Mouse (Mus musculus) adrenal gland, adult 18-20 months (tissue): ENCODE measurements around the gene Crybg2. TPM values are rescaled to one million over a fixed set of nuclear protein-coding genes. Genes with fewer than 3 reads are reported as not detected.
A peak's percentile ranks its signal among the peaks of the same experiment; 100 is the strongest.

Experiments
- DNase-seq, 2 experiments: peaks; one replicate each; pipeline ENCODE4 v3.0.0; 2021 to 2022; ENCODE audit warnings: low spot score in 2 of 2
- total RNA-seq, 2 experiments: library from RNA; stranded (reverse); gene quantifications; 1 replicate in 1 of 2; 2 replicates in 1 of 2; pipeline ENCODE4 v1.2.3; 2021

Crybg2 gene
- total RNA-seq, 2 experiments from 2014 or later = 0.13 TPM; not detected in 1

DNA sequence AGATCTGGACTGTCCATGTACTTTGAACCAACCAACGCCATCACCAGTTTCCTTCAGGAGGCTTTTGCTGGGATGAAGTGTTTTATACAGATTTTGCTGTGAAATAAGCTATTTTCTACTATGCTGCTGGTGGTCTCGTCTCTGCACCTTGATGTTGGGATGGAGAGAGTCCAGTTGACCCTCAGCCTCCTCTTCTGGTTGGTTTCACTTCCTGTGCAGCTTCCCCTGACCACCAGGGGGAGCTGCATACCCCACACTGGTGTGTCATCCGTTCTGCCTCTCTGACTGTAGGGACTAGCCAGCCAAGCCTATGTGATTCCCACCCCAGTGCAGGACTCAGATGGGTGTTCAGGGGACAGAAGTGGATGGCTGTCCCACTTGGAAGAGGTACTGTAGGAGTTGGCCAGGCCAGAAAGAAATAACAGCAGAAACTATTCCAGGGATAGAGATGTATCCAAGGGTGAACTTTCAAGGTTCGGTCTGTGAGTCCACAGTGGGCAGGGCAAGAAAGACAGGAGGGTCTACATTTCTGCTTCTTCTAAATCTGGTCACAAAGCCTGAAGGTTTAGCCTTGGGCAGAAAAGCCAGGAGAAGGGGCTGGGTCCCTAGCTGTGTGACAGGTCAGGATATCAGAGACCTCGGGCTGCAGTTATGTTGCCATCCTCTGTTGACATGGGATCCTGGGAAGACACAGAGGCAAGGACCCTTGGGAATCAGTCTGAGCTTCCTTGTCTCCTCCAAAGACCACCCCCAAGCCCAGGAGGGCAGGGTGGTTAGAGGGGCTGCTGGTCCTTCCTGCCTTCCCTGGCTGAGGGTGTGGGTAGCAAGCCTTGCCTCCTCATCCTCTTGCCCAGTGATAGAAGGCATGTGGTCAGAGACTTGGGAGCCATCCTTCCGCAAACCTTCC lies 32.0 kb downstream of the Crybg2 start:
- DNase-seq = peak; percentile 65 to 74

DNA sequence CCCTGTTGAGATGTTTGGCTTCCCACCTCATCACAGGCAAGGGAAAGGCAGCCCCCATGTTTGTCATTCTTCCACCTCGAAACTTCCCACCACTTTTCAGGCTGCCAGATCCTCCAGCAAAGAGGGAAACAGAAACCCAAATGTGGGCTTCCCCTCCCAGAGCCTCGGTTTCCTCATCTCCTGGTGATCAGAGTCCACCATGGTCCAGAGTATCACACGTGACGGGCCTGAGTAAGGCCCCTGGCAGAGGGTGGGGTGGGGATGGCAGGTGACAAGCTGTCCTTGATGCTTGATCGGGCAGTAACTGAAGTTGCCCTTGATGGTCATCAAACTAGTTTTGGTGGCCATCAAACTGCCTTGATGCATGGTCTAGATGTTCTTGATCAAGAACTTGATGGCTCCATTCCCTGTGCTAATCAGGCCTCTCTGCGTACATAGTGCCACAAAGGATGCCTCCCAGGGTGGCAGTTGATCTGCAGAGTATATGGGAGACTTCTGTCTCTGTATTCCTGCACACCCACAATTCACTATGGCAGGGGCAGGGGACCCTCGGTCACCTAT lies 33.5 kb downstream of the Crybg2 start:
- DNase-seq = no peak

DNA sequence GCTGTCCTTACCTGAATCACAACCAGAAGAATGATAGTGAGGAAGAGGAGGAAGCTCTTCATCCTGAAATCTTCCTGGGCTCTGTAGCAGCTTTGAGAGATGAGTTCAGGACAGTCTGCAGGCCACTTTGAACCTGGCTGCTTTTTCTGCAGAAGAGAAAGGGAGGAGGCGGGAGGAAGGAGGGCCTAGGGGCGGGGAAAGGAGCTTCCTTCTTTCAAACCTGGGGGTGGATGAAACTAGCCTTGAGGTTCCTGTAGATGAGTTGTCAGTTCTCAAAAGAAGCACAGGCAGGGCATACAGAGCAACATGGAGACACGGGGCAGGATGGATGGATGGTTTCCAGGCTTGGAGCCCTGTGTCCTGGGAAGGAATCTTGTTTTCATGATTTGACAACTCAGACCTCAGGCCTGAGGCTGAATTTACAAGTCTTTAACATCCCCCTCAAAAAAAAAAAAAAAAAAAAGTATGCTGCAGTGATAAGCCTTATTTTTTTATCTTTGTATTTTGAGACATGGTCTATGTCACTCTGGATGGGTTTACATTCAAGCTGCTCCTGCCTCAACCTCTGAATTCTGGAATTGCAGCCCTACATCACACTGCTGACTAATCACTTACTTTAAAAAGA lies 34.4 kb downstream of the Crybg2 start, which contains the start of gene Cd52:
Gene Cd52 (minus strand): TSS at position 160 of the 625 bp plus-strand sequence.
- no peak for DNase-seq

DNA sequence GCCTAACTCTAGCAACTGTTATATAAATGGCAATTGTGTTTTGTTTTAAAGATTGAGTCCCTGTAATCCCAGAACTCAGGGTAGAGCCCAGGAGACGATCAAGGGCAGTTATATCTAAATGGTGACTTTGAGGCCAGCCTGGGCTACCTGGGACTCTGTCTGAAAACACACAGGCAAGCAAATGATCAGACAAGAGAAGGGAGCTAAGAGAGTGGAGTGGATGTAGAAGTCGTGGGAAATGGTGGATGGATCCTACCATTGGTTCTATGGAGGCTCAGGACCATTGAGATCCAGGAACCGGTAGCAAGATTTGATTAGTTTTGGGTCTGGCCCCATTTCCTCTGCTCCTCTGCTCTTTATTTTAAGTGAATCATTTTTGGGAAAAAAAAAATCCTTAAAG lies 35.5 kb downstream of the Crybg2 start:
- no peak for DNase-seq

DNA sequence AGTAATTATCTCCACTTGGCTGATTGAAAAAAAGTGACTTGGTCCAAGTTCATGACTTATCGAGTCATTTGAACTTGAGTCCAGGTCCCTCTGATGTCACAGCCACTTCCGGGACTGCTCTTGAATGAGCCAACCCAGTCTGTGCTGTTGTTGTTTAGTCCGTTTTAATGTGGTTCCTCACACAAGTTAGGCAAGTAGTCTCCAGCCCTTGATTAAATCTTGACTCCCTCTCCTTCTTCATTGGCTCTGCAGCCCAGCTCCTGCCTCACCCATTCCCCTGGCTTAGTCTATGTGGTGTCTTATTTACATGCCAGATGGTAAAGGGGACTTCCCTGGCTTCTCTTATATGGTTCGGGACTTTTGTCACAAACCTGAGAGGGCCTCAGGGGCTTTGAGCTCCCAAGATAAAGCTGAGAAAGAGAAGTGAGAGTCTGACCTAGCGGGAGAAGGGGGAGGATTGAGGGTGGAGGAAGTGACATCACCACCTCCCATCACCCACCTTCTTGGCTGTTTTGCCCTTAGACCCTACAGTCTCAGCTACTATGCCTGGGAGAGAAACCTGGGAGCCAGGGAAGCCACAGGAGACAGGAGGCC lies 36.5 kb downstream of the Crybg2 start:
- no peak for DNase-seq

DNA sequence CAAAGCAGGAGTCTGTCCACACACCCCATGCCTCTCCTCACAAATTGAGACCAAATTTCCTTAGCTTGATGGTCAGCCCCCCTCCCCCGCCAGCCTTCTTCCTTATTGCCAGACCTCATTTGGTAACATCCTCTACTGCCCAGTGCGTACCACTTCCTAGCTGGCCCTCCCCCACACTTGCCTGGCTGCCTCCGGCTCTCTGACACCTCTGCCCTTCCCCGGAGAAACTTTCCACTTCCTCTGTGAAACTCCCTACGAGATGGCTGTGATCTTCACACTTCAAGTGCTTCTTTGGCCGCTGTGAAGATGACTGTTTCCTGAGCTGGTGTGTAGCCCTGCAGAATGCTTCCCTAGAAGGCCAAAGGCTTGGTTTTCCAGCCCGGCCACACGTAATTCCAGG lies 38.0 kb downstream of the Crybg2 start:
- DNase-seq = no peak

DNA sequence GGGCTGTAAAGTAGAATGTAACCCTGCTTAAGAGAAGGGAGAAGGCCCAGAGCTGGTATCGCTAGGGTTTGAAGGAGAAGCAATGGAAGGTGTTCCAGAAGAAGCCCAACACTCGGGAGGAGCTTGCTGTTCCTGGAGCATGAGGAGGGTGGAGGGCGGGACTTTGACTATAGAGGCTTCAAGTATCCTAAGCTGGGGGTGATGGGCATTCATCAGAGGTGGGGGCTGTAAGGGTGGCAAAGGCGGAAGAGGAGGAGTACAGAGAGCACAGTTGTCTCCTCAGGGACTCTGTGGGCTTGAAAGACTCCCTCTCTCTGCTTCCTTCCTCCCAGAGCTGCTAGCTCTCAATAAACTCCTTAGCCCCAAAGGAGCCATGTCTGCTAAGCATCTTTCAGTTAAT lies 39.6 kb downstream of the Crybg2 start:
- no peak for DNase-seq

DNA sequence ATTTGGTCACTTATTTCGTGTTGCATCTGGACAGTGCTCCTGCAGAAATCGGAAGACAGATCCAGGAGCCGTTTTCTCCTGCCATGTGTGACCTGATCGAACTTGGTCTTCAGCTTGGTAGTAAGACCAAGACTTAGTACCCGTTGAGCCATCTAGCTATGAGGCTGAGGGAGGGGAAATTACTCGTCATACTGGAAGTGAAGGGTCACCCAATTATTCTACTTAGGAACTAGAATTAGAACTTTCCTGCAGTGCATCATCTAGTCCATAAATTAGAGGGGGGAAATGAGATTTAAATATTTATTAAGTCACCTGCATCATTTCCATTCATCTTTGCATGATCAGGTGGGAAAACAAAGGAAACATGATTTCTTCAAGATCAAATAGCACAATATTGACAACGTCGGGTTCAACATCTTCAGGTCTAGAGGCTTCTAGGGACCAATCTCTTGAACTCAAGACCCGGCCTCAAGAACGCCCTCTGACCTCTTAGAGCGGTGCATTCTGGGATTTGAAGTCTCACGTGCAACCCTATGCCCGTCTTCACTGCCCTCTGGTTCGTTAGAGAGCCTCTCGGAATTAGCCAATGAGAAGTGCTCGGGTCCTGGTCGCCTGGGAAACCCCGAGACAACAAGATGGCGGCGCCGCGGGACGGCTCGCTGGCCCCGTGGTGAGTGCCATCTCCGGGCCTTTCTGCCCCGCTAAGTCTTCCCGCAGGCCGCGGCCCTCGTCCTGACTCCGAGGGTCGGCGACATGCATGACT lies 41.5 kb downstream of the Crybg2 start, which contains the start of gene Ubxn11:
Gene Ubxn11 (plus strand): TSS at position 592 of the 763 bp plus-strand sequence.
- peak; percentile 74 to 75 for DNase-seq

DNA sequence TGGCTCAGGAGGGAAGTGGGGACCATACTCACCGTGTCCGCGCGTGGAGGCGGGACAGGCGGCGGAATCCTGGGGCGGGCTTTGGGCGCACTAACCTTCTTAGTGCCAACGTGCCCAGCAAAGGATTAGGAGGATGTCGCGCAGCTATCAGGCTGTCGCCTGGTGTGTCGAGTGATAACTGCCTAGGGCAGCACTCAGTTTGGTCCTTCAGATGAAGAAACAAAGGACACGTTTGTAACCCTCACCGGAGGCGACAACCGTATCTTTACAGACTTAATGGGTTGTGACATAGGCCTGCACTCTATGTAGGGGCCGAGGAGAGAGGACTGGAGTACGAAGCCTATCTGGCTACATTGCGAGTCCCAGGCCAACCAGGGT lies 42.1 kb downstream of the Crybg2 start:
- no peak for DNase-seq

DNA sequence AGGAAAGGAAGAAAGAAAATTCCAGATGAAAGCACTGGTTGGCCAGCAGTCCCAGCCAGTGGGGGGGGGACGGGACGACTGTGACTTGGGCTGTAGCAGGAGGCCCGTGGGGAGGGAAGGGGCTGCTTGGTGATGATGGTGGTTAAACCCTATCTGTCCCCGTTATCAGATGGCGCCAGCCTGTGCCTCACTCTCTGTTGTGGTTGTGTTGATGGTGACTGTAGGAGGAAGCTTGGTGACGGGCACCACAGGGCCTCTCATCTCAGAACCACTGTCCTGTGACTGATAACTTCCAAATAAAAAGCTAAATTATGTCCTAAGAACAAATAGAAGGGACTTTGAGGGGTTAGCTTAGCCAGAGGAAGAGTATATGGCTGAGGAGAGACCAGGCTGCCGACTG lies 45.5 kb downstream of the Crybg2 start:
- no peak for DNase-seq

DNA sequence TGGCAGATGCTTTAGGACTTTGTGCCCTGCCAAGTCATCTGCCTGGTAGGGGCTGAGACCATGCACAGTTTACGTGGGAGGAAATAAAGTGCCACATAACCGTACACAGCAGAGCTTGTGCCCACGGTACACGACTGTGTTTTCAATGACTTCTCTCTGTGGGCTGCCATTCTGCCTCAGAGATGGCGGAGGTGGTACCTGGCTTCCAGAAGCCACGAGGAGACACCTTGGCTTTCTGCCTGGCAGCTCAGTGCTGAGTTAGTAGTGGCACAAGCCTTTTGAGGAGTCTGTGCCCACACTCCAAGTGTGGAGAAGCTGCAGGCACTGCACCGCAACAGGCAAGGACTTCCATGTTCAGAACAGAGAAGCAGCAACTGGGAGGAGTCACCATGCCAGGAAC lies 47.1 kb downstream of the Crybg2 start:
- DNase-seq = no peak

DNA sequence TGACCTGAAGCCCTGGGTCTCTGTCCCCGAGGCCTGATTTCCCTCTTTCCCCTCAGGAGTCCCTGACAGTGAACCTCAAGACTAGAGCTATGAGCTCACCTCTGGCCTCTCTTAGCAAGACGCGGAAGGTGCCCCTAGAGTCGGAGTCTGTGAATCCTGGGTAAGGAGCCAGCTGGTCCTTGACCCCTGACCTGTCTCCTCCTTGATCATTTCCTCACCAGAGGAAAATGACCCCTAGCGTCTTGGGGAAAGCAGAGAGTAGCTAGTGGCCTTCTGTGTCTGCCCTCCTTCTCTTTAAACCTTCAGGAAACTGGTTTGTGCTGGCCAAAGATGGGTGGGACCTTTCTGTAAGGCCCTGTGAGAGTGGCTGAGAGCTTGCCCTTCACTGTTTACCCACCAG lies 47.6 kb downstream of the Crybg2 start:
- no peak for DNase-seq

DNA sequence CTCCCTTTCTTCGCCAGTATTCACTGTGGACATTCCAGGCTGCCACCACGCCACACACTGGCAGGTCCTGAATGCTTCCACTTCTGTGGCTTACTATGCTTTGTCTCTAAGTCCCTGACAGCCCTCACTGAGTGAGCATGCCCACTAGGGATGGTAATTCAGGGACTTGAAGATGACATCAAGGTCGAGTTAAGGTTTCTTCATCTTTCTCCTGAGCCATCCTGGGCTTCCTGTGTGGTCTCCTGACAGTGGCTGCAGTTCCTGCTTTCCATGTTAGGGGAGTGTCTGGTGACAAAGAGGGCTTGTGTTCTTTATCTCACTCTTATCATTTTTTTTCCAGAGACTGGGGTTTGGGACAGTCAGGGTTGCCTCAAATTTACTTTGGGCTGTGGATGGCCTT lies 50.0 kb downstream of the Crybg2 start:
- no peak for DNase-seq

DNA sequence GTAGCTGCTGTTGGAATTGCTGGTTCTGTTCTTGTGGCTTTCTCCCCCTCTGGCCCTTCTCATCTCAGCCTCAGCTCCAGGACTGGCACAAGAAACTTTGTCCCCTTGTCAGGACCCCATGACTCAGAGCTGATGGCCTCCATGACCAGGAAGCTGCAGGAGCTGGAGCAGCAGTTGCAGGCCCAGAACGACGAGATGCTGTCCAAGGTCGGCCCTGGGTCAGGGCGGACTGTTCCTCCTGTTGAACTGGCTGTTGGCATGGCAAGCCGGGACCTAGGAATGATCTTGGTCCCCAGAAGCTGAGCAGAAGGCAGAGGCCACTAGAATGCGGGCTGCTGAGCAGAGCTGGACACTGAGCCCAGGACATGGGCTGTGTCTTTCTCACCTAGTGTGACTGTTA lies 51.8 kb downstream of the Crybg2 start:
- DNase-seq = no peak

DNA sequence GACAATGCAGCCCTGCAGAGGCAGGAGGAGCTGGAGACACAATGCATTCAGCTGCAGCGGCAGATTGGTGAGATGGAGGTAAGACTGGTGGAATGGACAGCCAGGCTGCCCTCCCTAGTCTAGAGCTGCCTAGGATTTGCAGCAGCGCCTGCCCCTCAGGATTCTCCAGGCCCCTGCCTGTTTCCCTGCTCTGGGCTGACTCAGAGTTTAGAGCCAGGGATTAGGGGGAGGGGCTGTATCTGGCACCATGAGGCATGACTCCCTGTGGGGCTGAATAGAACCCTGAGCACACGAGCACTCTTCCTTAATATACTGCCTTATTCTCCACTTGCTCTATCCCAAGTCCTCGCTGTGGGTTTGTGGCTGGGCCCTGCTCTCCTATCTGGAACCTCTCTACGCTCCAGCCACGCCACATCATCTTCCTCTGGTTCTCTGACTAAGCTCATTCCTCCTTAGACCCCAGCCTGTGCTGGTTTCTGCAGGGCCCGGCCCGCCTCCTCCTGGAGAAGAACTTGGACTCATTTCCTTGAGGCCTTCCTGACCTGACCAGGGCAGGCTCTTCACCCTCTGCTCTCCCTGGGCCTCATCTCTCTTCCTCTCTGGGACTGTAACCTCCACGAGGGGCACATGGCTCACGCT lies 52.9 kb downstream of the Crybg2 start:
- no peak for DNase-seq

DNA sequence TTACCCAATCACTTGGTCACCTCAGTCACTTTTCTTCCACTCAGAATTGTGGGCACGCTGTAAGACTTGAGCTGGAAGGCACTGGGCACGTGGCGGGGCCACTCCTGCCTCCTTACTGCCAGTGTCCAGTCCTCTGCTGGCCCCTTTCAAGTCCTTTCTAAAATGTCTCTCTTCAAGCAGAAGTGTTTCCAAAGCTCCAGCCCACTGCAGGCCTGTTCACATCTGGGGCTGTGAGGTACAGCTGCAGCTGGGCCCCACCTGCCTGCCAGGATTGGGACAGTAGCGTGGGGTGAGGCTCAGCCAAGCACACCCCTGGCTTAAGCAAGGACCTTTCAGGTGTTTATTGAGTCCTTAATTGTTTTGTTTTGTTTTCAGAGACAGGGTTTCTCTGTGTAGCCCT lies 53.4 kb downstream of the Crybg2 start:
- DNase-seq = no peak

DNA sequence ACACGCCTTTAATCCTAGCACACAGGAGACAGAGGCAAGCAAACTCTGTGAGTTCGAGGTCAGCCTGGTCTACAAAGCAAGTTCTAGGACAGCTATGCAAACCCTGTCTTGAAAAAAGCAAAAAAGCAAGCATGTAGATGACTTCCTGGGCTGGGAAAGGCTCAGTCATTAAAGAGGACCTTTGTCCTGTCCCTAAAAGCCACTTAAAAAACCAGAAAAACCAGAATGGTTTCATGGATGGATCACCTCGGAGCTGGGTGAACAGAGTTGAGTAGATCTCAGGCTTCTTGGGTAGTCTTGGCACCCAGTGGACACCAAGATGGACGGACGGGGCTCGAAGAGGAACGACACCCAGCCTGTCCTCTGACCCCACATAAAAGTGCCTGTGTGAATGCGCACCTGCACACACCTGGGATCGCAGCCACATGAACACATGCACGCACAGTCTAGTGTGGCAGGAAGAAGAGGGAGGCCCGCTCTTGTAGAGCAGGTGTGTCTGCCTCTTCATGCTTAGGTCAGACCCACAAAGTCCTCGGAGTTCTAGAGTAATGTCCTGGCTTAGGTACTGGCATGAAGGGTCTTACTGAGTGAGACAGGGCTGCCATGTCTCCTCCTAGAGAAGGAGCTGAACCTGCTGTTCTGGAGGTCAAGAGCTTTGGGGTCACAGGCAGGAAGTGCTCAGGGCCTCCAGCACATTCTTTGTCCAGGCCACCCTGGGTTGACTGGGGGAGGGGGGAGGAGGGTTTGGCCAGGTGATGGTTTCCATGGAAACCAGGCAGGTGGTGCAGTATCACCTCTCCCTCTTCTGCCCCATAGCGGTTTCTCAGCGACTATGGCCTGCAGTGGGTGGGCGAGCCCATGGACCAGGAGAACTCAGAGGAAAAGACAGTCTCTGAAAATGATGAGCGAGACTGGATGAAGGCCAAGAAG lies 54.9 kb downstream of the Crybg2 start:
- no peak for DNase-seq

DNA sequence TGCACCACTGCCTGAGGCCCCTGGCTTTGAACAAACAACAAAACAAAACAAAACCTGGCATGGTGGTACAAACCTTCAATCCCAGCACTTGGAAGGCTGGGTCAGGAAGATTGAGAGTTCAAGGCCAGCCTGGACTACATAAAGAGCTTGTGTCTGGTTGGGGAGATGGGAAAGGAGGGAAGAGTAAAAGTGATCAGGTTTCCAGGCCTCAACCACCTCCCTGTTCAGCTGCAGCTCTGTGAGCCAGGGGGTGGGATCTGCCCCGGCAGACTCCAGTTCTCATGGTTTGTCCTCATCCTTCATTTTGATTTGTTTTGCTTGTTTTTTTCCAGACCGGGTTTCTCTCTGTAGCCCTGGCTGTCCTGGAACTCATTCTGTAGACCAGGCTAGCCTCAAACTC lies 55.9 kb downstream of the Crybg2 start:
- DNase-seq = no peak

DNA sequence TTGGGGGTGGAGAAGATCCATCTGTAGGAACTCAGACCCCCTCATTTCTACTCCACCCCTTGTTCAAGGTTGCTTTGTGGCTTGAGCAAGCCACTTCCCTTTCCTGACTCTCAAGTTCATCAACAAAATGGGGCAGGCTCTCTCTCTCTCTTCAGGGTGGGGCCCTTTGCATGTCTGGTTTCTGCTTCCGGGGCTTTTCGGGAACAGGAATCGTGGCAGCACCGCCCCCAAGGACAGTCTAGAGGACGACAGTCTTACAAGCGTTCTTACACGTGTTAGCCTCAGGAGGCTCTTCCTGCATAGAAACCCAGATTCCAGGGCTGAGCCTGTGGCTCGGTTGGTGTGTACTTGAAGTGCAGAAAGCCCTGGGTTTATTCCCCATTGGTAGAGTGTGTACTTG lies 56.4 kb downstream of the Crybg2 start:
- DNase-seq = no peak
